Mouse (Mus musculus) thymus, adult 2 months (tissue): ENCODE measurements around the gene Gm867. TPM values are rescaled to one million over a fixed set of nuclear protein-coding genes. Genes with fewer than 3 reads are reported as not detected.

Experiments
- DNase-seq: peaks from one replicate; pipeline ENCODE4 v3.0.0; 2021
- H3K27ac ChIP-seq: fragments of 200-500 bp; 2 replicates; pipeline ENCODE4 v1.5.1; 2012; ENCODE audit warnings: low read length, control low read depth; ENCODE audit not compliant: control insufficient read depth, insufficient read depth
- H3K27me3 ChIP-seq: fragments of 200-500 bp; 2 replicates; pipeline ENCODE4 v1.6.1; 2012; ENCODE audit warnings: mild to moderate bottlenecking, low read length, moderate library complexity, mixed read lengths; ENCODE audit not compliant: control insufficient read depth, insufficient read depth
- H3K36me3 ChIP-seq: fragments of 200-500 bp; 2 replicates; pipeline ENCODE4 v1.6.1; 2012; ENCODE audit warnings: mild to moderate bottlenecking, low read length, moderate library complexity; ENCODE audit not compliant: control insufficient read depth, insufficient read depth
- H3K4me1 ChIP-seq: fragments of 200-500 bp; replicated peaks from 2 replicates; pipeline ENCODE4 v1.6.1; 2012; ENCODE audit warnings: low read length; ENCODE audit not compliant: control insufficient read depth, insufficient read depth
- H3K4me3 ChIP-seq: fragments of 200-500 bp; 2 replicates; pipeline ENCODE4 v1.5.1; 2012; ENCODE audit warnings: mild to moderate bottlenecking, low read length, control low read depth, moderate library complexity; ENCODE audit not compliant: control insufficient read depth, insufficient read depth
- CTCF ChIP-seq: fragments of 200-500 bp; IDR thresholded peaks from 2 replicates; pipeline ENCODE4 v1.5.1; 2012; ENCODE audit warnings: mild to moderate bottlenecking, control low read depth, low read length, moderate library complexity, borderline replicate concordance; ENCODE audit not compliant: control insufficient read depth, poor library complexity, insufficient read depth; ENCODE audit errors: extremely low read depth
- POLR2A ChIP-seq: fragments of 200-500 bp; IDR thresholded peaks from 2 replicates; pipeline ENCODE4 v1.6.1; 2012; ENCODE audit warnings: mild to moderate bottlenecking, low read length, control low read depth, moderate library complexity; ENCODE audit not compliant: control insufficient read depth, poor library complexity, insufficient read depth; ENCODE audit errors: extremely low read depth
- WGBS: fragments of 180-500 bp; shearing (Covaris S2); methylation state at CpG from one replicate; pipeline ENCODE4 v1.1.7; 2018; 5-methylcytosine and 5-hydroxymethylcytosine counted together
- polyA plus RNA-seq: library from polyadenylated mRNA; depleted of rRNA; stranded (reverse); fragments of >200 nt; gene quantifications from 2 replicates; pipeline ENCODE4 v1.2.3, GENCODE M21; 2012

Gene Gm867
- polyA plus RNA-seq, 1 experiment, result 0.42 TPM

GRCm38 (mm10) chr10:75936909-75937667 lies 3.4 kb downstream of the Gm867 start:
- no peak for DNase-seq
- no peak overlapping the region for H3K27ac ChIP-seq
- no peaks in the 10 kb centered on the region; the same call in 1 of the 2 replicates for H3K27me3 ChIP-seq
- TF ChIP-seq CTCF (no peak), POLR2A (no peak)
- no peak overlapping the region for H3K4me3 ChIP-seq
- H3K4me1 ChIP-seq, result peaks cover 13% of the 10 kb centered on the region
- H3K36me3 ChIP-seq, result no peaks in the 10 kb centered on the region
- 93% methylated on average over 18 of the region's 18 CpGs for WGBS

GRCm38 (mm10) chr10:75935680-75936541 lies 4.6 kb downstream of the Gm867 start, which contains the start of gene Mmp11:
Gene Mmp11 (minus strand): TSS chr10:75936496.
- Histone ChIP-seq H3K27ac (no peak within 1 kb of the TSS), H3K4me3 (peak within 1 kb of the TSS; percentile 75), H3K4me1 (peaks cover 17% of the 10 kb centered on the region), H3K27me3 (peaks cover 2% of the 10 kb centered on the region; the same call in 1 of the 2 replicates), H3K36me3 (no peaks in the 10 kb centered on the region)
- WGBS, result 6% methylated on average over 50 of the region's 51 CpGs
- peak; percentile 56 for DNase-seq
- TF ChIP-seq CTCF (no peak), POLR2A (no peak)

DNA sequence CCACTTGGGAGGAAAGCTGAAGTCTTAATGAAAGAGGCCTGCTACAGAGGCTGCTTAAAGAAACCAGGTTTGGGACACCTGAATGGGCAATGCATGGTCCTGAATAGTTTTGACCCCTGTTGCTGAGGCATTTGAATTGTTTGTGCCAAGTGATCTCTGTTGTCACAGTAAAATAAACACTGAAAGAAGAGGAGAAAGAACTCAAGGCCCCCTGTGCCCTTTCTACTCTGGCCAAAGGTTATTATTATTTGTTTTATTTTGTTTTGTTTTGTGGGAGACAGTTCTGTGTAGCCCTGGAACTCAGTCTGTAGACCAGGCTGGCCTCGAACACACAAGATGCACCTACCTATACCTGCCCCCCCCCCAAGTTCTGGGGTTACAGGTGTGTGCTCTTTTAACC lies 5.5 kb downstream of the Gm867 start:
- DNase-seq, result no peak
- Histone ChIP-seq H3K36me3 (no peaks in the 10 kb centered on the region), H3K27me3 (peaks cover 4% of the 10 kb centered on the region; the same call in 1 of the 2 replicates), H3K4me3 (no peak overlapping the region), H3K4me1 (peaks cover 17% of the 10 kb centered on the region), H3K27ac (no peak overlapping the region)
- 74% methylated on average over 1 of the region's 1 CpGs for WGBS
- no peak for TF ChIP-seq POLR2A
- TF ChIP-seq CTCF, result no peak

DNA sequence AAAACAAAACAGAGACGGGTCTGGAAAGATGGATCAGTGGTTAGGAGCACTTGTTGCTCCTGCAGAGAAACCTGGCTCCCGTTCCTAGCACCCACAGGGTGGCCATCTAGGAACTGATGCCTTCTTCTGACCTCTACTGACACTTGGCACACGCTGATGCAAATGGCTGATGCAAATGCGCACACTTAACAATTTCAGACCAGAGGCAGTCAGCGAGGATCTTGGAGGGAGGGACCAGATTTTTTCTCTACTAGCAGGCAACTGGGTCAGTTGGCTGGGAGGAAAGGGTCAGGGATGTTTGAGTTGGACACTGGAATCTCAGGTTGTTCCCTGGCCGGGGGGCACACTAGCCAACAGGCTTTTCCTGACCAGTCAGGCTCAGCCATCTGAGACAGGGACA lies 7.6 kb downstream of the Gm867 start, which contains the start of gene Chchd10:
TSS of gene Chchd10 (plus strand) at position 240 of the 400 bp plus-strand sequence.
- DNase-seq, result no peak
- Histone ChIP-seq H3K27ac (no peak within 1 kb of the TSS), H3K4me3 (peak within 1 kb of the TSS; percentile 46), H3K27me3 (peaks cover 4% of the 10 kb centered on the region; the same call in 1 of the 2 replicates), H3K36me3 (no peaks in the 10 kb centered on the region), H3K4me1 (peaks cover 17% of the 10 kb centered on the region)
- WGBS, result 88% methylated on average over 6 of the region's 6 CpGs
- TF ChIP-seq POLR2A, result no peak
- TF ChIP-seq CTCF, result no peak

GRCm38 (mm10) chr10:75932081-75932678 lies 8.3 kb downstream of the Gm867 start:
- DNase-seq, result peak; percentile 34
- peak overlapping the region; percentile 46 for H3K4me3 ChIP-seq
- H3K36me3 ChIP-seq, result no peaks in the 10 kb centered on the region
- H3K4me1 ChIP-seq, result peaks cover 17% of the 10 kb centered on the region
- H3K27ac ChIP-seq, result no peak overlapping the region
- TF ChIP-seq POLR2A (no peak), CTCF (no peak)
- 3% methylated on average over 44 of the region's 44 CpGs for WGBS
- H3K27me3 ChIP-seq, result peaks cover 4% of the 10 kb centered on the region; the same call in 1 of the 2 replicates

- Histone ChIP-seq H3K4me3 (no peak overlapping the region), H3K4me1 (peaks cover 18% of the 10 kb centered on the region), H3K27me3 (peaks cover 4% of the 10 kb centered on the region; the same call in 1 of the 2 replicates), H3K36me3 (no peaks in the 10 kb centered on the region), H3K27ac (no peak overlapping the region)
- TF ChIP-seq CTCF, result no peak
- TF ChIP-seq POLR2A, result no peak
- no peak for DNase-seq
- 59% methylated on average over 7 of the region's 7 CpGs for WGBS
These were observed 9.2 kb downstream of the Gm867 start for GRCm38 (mm10) chr10:75931311-75931710.
